Comparison of ENCODE assay signal across 25 mouse cellular contexts in genomic region chr3:41614230-41614985, GRCm38 (mm10).
"Had no signal": no experiment of that assay in that cellular context is flagged by ENCODE, and none has a peak within 500 bp of the region (broad histone marks: within the 10 kb centered on the region; RNA-seq: fewer than 3 reads in every experiment).

No protein-coding gene starts in this region.

- H3K9me3 ChIP-seq: heart, embryonic 15.5 days; hindbrain, embryonic 13.5 days; hindbrain, embryonic 15.5 days; kidney, embryonic 15.5 days; limb, embryonic 10.5 days; limb, embryonic 12.5 days; liver, embryonic 13.5 days had no signal

- H3K27me3 ChIP-seq: heart, embryonic 13.5 days; heart, embryonic 15.5 days; hindbrain, embryonic 13.5 days; hindbrain, embryonic 15.5 days; kidney, embryonic 15.5 days; limb, embryonic 12.5 days; liver, embryonic 13.5 days had no signal

- H3K4me1 ChIP-seq: heart, embryonic 13.5 days; heart, embryonic 15.5 days; hindbrain, embryonic 15.5 days; kidney, embryonic 15.5 days; limb, embryonic 10.5 days; limb, embryonic 12.5 days; liver, embryonic 13.5 days had no signal

- H3K9ac ChIP-seq: heart, embryonic 13.5 days; heart, embryonic 15.5 days; hindbrain, embryonic 13.5 days; hindbrain, embryonic 15.5 days; kidney, embryonic 15.5 days; limb, embryonic 12.5 days; liver, embryonic 13.5 days had no signal

- ATAC-seq: intestine, embryonic 16.5 days had no signal

- H3K4me3 ChIP-seq: gastrocnemius, adult 2 months; heart, adult 2 months; heart, embryonic 13.5 days; heart, embryonic 15.5 days; hindbrain, embryonic 13.5 days; hindbrain, embryonic 15.5 days; kidney, embryonic 15.5 days; left cerebral cortex, adult 2 months; limb, embryonic 10.5 days; limb, embryonic 12.5 days; liver, embryonic 13.5 days had no signal

- DNase-seq: gastrocnemius, adult 2 months; gastrocnemius, postnatal 10 days; gastrocnemius, postnatal 36 days; heart, adult 11 months; heart, adult 2 months; heart, postnatal 14 days; heart, postnatal 36 days; kidney, adult 11 months; kidney, adult 8-10 months; kidney, postnatal 14 days; kidney, postnatal 36 days; liver; liver, embryonic 13.5 days had no signal

- H3K4me2 ChIP-seq: heart, embryonic 11.5 days; heart, embryonic 13.5 days; heart, embryonic 15.5 days; hindbrain, embryonic 13.5 days; hindbrain, embryonic 15.5 days; kidney, embryonic 15.5 days; limb, embryonic 12.5 days; liver, embryonic 13.5 days had no signal

- H3K27ac ChIP-seq: gastrocnemius, adult 2 months; heart, adult 2 months; heart, embryonic 13.5 days; heart, embryonic 15.5 days; hindbrain, embryonic 13.5 days; hindbrain, embryonic 15.5 days; hindbrain, postnatal 0 days; kidney, embryonic 15.5 days; kidney, postnatal 0 days; left cerebral cortex, adult 2 months; limb, embryonic 10.5 days; limb, embryonic 12.5 days; liver, embryonic 13.5 days had no signal
